Mouse (Mus musculus) left cerebral cortex, adult 9 months (tissue): ENCODE results near the gene Aipl1.
"Not testable (repeated sequence)": the region's sequence is repeated elsewhere in the genome, so short reads cannot be mapped to it uniquely, and the experiment has no call there.

Experiments used
- DNase-seq, 2 experiments: peaks; one replicate each; pipeline ENCODE4 v3.0.0; 2022; ENCODE audit warnings: low spot score in 2 of 2

Gene Aipl1

DNA sequence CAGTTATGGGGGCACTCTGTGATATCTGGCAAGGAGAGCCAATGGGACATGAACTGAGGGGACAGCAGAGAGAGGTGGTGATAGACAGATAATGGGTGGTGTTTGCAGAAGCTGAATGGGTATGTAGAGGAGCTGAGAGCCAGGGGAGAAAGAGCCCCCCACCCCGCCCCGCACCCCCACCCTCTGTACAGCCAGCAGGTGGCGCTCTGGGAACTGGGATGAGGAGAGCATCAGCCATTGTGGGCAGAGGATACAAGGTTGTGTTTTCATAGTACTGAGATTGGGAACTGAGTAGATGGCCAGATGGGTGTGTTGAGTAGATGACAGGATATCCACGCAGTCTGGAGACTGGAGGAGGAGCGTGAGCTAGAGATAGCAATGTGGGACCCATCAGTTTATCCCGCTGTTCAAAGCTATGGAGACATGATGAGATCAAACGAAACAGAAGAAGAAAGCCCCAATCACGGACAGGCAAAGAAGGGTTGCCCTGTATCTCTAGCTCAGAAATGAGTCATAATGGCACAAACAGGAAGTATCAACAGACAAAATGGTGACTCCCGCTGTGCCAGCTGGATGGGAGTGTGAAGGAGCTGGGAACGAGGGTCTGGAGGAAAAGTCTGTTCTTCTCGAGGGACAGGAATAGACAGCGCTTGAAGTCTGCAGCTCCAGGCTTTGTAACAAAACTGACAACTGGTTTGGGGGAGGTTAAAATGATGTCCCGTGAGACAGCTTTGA is 20.6 kb downstream of the Aipl1 start:
- no peak for DNase-seq

DNA sequence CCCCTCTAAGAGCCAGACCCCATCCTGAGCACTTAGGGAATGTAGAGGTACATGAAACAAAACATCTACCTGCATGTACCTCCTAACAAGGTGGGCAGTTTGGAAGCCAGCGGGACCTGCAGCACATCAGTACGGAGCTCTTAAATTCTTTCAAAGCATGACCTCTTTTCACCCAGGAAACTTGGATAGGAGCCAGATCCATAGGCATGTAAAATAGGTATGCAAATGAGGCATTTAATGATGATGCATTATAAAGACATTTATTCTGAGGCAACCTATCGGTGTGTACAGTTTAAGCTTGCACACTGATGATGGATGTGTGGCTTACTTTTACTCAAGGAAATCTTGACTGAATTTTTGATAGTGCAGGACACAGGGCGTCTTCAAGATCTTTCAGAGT is 22.6 kb downstream of the Aipl1 start:
- no peak for DNase-seq

DNA sequence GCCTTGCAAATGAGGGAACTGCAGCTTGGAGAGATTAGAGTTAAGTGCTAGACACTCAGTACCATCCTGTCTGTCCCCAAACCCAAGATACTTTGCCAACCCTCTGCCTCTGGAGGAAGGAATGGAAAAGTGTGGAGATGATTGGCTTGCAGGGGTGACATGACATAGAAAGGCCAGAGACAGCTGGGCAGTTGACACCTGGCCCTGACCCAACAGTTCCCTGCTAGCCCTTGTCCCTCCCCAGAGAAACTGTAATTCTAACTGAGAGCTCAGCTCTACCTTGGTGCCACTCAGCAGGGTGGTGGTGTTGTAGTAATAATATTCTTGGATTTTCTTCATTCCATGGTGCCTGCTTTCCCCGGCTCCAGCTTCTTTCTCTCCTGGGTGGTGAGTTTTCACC is 25.4 kb downstream of the Aipl1 start:
- no peak for DNase-seq

DNA sequence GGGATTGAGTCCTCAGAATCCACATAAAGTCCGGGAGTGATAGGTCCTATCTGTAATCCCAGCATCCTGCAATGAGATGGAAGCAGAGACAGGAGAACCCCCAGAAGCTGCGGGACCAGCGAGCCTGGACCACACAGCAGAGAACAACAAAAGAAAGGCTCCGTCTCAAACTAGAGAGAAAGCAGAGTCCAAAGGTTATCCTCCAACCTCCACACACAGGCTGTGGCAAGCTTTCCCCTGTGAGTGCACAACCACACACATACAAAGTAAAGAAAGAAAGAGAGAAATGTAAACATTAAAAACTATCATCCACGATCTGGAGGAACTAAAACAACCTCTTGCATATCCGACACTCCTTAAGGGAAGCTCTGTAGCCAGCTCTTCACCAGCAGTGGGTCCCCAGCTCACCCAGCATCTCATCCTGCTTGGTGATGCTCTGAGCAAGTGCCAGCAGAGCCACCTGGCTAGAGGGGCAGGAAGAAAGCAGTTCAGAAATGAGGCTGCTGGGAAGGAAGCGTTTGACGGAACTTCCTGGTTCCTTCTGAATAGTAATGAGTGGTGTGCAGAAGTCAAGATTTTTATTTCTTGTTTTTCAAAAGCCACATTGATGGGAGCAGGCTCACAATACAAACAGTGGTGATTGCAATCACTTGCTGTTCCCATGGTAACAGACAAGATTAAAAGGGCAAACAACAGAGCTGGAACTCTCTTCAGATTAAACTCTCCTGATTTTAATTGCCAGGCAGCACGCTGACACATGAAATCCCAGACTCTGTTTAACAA is 26.2 kb downstream of the Aipl1 start:
- no peak for DNase-seq

DNA sequence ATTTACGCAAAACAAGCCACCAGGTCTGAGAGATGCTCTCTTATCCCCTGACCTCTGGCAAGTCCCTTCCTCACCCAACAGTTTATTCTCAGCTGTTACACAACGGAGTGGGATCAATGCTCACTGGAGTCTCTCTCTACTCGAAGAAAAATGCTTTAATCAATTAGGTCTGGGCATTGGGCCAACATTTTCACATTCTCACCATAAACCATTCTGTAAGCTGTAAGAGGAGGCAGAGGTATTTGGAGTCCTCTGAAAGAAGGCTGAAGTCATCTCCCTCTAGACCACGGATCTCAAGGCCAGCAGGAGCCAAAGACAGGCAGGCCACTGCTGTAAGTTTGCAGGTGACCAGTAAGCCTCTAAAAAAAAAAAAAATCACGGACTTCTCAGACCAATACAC is 26.9 kb downstream of the Aipl1 start:
- no peak for DNase-seq

DNA sequence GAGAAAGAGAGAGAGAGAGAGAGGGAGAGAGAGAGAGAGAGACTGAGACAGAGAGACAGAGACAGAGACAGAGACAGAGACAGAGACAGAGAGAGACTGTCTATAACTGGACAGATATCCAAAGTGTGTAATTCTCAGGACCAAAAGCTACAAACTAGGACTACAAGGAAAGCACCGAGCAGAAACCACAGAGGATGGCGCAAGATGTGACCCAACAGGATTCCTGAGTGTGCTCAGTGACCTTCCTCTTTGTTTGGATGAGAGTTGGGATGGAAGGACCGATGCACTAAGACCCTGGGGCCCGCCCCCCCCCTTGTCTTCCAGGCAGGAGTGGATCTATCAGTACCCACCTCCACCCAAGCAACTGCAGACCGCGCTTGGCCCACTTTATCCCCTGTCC is 31.8 kb downstream of the Aipl1 start:
- DNase-seq = no peak

DNA sequence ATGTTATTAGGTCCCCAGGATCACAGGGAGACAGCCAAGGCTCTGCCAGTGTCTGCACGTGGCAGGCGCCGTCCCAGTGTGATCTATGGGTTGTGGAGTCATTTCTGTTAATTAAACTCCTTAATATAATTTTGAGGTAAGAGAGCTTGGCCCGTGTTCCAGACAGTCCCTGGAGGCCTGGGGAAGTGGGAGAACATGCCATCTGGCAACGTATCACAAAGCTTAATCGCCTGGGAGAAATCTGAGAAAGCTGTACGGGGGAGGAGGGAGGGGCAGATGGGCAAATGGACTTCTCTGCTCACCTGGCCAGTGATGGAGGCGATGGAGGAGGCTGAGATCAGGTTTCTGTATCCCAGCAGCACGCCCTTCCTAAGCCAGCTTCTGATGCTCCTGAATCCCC is 34.1 kb downstream of the Aipl1 start:
- no peak for DNase-seq

DNA sequence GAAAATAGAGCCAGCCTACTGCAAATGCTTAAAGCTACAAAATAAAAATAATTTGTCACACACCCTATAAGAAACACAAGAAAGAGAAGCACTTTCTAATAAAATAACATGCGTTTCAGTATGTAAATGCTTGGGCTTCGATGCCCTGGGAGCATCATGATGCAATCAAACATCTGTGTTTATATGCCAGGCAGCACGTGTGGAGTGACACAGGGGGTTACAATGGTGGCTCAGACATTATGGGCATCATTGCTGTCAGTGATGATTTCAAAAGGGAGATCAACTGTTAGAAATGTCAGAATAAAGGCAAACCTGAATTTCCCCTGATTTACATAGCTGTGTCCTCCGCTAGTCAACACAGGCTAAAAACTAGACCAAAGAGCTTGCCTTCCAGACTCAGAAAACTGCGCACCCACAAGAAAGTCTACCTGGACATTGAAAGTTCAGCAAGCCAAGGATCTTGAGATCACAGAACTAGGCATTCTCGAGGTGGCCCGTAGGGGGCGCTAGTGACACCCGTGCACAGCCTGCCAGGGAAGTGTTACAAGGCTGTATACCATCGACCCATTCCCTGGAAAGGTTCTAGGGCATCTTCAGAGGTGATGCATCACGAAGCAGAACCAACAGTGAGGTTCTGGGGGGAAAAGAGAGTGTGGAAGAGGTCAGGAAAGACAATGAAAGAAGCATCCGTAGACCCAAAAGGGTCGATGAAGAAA is 35.0 kb downstream of the Aipl1 start:
- DNase-seq = no peak

DNA sequence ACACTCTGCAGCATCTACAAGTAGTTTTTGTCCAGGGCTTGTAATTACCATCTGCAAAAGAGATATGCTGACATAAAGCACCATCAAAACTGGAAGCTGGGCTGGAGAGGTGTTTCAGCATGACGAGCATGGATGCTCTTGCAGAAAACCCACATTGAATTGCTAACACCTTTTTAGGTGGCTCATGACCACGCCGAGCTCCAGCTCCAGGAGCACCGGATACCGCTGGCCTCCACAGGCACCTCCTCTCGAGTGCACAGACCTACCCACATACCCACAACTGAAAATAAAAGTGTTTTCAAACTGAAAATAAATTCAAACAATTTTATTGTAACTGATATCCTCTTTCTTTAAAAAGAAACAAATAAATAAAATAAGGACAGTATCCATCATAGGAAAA is 37.1 kb downstream of the Aipl1 start:
- no peak for DNase-seq

DNA sequence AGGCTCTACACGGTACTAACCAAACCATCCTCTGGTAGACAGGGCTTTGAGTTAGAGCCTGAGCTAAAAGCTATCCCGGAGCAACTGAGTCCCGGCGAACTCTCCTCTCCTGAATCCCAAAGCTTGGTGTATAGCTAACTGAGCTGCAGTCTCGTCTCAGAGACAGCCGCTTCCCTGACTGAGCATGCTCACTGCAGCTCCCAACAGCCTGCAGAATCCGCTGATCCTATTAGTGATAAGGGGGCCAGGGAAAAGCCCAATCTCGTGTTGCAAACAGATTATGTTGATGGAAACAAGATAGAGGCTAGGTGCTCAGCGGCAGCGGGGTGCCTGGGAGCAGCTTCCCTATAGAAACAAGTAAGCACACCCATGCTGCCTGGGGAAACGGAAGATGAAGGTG is 40.5 kb downstream of the Aipl1 start:
- no peak for DNase-seq

DNA sequence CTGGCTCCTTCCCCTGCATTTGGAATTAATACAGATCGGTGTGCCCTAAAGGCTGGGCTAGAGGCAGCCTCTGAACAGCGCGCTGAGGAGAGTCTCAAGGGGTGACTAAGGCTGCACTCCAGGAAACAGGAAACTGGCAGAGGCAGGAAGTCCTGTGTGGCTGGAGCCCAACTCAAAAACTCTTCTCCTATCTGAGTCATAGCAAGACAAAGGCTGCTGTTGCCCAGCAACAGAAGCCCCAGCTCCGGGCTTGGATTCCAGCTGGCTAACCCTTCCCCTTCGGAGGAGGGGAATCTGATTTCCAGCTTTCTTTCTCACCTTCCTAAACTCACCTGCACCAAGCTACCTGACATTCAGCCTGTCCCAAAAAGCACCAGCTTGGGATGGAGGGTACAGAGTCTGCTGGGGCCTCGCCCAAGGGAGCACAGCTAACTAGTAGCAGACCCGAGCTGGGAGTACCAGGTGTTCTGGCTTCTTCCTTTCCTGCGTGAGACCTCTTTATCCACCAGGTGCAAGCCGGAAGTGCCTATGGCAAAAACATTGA is 41.3 kb downstream of the Aipl1 start:
- DNase-seq = peak; percentile 20 to 63

DNA sequence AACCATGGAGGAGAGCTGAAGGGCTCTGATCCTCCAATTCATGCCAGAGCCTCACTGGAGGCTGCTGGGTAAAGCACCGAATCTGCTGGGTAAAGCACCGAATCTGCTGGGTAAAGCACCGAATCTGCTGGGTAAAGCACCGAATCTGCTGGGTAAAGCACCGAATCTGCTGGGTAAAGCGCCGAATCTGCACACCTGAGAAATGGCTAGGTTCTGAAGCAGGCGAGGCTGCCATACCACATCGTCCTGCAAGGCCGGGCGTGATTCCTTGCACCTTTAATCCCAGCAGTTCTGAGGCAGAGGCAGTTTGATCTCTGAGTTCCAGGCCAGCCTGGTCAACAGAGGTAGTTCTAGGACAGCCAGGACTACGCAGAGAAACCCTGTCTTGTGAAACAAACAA is 44.9 kb downstream of the Aipl1 start:
- DNase-seq = no peak

DNA sequence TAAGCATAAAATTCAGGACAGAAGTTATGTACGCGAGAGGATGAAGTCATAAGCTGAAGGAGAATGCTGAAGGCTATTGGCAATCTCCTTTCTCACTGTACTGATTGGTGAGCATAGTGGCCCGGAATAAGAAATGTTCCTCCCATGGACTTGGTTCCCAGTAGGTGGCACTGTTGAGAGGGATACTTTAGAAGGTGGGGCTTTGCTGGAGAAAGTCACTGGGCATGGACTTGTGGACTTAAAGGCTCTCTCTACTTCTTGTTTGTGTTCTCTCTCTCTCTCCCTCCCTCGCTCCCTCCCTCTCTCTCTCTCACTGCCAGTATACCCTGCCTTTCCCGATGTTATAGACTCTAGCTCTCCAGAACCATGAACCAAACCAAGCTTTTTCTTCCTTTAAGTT is 45.8 kb downstream of the Aipl1 start:
- peak in 1 of 2 experiments; percentile 29 for DNase-seq

DNA sequence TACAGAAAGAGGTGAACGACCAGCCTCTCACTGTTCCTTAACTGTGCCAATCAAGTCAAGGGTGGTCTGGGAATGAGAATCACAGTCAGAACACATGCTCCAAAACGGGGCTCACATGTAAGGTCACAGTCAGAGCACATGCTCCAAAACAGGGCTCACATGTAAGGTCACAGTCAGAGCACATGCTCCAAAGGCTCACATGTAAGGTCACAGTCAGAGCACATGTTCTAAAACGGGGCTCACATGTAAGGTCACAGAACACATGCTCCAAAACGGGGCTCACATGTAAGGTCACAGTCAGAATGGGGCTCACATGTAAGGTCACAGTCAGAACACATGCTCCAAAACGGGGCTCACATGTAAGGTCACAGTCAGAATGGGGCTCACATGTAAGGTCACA is 47.9 kb downstream of the Aipl1 start:
- DNase-seq = not testable (repeated sequence)

DNA sequence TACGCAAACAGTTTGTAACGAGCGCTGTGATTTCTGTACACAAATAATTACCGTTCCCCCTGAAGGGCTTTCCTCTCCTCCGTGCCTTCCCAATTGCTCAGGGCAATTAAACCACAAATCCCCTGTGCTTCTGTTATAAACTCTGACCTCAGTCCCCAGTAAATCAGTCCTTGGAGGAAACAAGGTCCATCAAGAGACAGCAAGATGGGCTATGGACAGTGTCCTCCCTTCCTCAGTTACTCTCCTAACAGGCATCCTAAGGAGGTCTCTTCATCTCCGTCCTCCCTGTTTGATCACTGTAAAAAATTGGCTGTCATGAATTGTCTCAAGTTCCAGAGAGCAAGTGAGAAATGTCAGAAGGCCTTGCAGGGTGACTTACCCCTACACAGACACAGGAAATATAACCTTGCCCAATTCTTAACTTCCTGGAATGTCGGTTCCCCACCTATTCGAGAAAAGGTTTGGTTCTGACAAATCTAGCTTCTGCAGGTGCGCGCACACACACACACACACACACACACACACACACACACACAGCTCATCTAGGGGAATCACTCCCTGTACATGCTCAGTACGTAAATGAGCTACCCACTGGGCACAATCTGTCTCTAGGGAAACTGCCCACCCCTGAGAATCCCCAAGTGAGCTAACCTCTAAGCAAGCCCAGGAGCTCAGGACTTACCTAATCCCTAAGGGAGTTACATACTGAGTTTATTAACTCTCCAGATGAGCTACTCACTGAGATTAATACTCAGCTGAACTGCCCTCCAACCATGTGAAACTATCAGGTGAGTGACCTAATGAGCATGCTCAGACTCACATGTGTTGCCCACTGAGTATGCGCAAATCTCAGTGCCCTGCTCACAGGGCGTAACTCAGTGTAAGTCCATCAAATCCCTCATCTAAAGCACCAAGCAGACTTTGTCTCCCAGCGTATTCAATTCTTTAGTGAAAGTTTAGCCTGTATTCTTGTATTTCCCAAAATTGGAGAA is 49.9 kb downstream of the Aipl1 start:
- DNase-seq = no peak

DNA sequence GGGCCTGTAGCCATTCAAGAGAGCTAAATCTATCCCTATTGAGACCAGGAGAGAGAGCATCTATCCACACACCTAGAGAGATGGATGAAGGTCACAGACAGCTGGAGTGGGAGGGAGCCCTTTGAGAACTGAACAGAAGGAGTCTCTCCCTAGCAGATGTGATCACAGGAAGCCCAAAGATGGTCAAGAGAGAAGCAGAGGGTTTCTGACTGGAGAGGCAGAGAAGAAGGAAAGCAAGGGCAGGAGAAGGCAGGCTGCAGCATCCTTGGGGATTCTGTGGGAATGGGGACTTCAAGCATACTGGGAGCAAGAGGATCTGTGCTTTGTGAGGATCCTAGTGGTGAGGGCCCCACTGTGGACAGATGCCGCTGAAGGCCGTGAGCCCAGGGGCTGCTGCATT is 51.5 kb downstream of the Aipl1 start:
- no peak for DNase-seq

DNA sequence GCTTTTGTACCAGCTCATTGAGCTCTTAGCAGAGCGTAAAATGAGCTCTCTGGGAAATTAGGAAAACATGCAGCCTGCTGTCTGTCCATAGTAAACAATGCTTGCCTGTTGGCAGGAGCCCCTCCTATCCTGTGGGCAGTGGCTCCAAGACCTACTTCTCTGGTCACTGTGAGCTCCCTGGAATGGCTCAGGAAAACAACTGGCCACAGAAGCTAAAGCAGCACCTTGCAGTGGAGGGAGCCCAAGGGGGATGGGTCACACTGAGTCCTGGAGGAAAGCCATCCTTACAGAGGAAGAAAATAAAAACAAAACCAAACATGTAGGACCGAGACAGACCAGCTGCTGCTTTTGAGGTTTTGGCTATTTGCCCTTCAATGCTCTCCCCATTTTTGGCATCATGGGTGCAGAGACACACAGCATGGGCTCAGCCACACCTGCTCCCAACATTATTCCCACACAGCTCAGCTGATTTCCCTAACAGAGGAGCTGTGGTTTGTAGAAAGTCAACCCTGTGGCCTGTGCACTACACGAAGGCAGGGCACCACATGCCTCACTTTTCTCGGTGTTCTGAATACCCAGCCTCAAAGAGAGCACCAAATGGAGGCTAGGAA is 52.1 kb downstream of the Aipl1 start:
- DNase-seq = no peak

DNA sequence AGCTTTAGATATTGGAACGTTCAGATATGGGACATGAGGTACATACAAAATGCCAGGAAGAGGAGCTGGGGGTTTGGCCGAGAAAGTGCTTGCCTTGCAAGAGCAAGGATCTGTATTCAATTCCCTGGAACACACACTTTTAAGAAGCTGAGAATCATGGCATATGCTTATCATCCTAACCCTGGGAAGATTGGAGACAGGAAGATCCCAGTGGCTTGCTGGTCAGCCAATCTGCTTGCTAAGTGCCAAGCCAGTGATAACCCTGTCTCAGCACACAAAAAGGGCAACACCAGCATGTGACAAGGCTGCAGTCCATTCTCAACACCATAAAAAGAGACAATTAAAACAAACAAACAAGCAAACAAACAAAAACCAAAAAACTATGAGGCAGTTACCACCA is 53.2 kb downstream of the Aipl1 start:
- DNase-seq = no peak
